9 mouse cellular contexts compared by ENCODE assay signal in the genomic region with DNA sequence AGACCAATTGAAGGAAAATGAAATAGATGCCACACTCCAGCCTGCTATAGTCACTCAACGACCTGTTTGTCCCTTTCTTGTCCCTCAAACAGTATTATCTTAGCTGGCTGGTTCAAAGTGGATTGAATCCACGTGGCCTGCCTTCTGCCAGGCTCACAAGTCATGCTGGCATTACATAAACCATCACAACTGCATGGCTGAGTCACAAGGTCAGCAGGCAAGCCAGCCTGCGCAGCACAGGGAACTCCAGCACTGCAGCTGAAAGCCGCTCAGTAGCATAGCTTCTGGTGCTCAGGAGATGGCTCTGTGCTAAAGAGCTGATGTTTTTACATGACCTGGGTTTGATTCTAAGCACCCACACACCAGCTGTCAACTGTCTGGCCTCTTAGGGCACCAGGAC.
DNase-seq lines count a peak whose midpoint lies in the region; ATAC-seq lines count a peak whose summit lies in the region.
"Had no signal": no experiment of that assay in that cellular context is flagged by ENCODE, and none has a peak within 500 bp of the region (broad histone marks: within the 10 kb centered on the region; RNA-seq: fewer than 3 reads in every experiment).

No protein-coding gene starts in this region.

- ATAC-seq in kidney, embryonic 14.5 days (ENCODE audit: low FRiP score, low TSS enrichment) = no peak
- no peak for ATAC-seq in hindbrain, embryonic 12.5 days (ENCODE audit: low FRiP score)

- H3K27me3 ChIP-seq in kidney, embryonic 14.5 days (ENCODE audit: control insufficient read depth, insufficient read depth, low read length) = no peaks in the 10 kb centered on the region
- H3K27me3 ChIP-seq in hindbrain, embryonic 12.5 days = no peaks in the 10 kb centered on the region

- no peak overlapping the region for H3K4me2 ChIP-seq in kidney, embryonic 14.5 days (replicated peaks; ENCODE audit: low read depth, low read length)
- no peak overlapping the region for H3K4me2 ChIP-seq in hindbrain, embryonic 12.5 days (replicated peaks)

- 33% methylated on average over 4 of the region's 4 CpGs for WGBS in kidney, embryonic 14.5 days
- whole genome bisulfite sequencing in hindbrain, embryonic 12.5 days = 57% methylated on average over 4 of the region's 4 CpGs

- no peak overlapping the region for H3K9ac ChIP-seq in kidney, embryonic 14.5 days (ENCODE audit: low read depth, low read length)
- H3K9ac ChIP-seq in hindbrain, embryonic 12.5 days = no peak overlapping the region

- no peaks in the 10 kb centered on the region for H3K9me3 ChIP-seq in kidney, embryonic 14.5 days (ENCODE audit: control insufficient read depth, low read length)
- no peaks in the 10 kb centered on the region for H3K9me3 ChIP-seq in hindbrain, embryonic 12.5 days (replicated peaks)
- H3K9me3 ChIP-seq: G1E had no signal

- no peak overlapping the region for H3K27ac ChIP-seq in kidney, embryonic 14.5 days (ENCODE audit: low read depth, low read length)
- H3K27ac ChIP-seq in hindbrain, embryonic 12.5 days = no peak overlapping the region

- no peak overlapping the region for H3K4me3 ChIP-seq in kidney, embryonic 14.5 days (ENCODE audit: low read length)
- H3K4me3 ChIP-seq in hindbrain, embryonic 12.5 days = no peak overlapping the region

- no peaks in the 10 kb centered on the region for H3K36me3 ChIP-seq in kidney, embryonic 14.5 days (ENCODE audit: control insufficient read depth, insufficient read depth, low read length)
- no peaks in the 10 kb centered on the region for H3K36me3 ChIP-seq in hindbrain, embryonic 12.5 days
- H3K36me3 ChIP-seq: G1E had no signal

- H3K4me1 ChIP-seq in kidney, embryonic 14.5 days (ENCODE audit: control insufficient read depth, insufficient read depth, low read length) = no peaks in the 10 kb centered on the region
- no peaks in the 10 kb centered on the region for H3K4me1 ChIP-seq in hindbrain, embryonic 12.5 days

- DNase-seq in kidney, adult 18-20 months = peak; percentile 83
- DNase-seq in NIH3T3 (ENCODE audit: low read depth) = peak; percentile 64
- DNase-seq in cerebellum, postnatal 10 days = peak; percentile 34 to 42
- DNase-seq in kidney, adult 8-10 months = peak; percentile 91 to 94
- DNase-seq in urinary bladder, postnatal 10 days (ENCODE audit: low spot score) = no peak
- DNase-seq in right cerebral cortex, postnatal 25 days = no peak

Comparison
In these comparisons a context has a peak if more than half of its experiments do, and no peak if none do; other contexts are left out.
1. DNase-seq: peak in kidney, adult 18-20 months (single experiment), NIH3T3 (single experiment), cerebellum, postnatal 10 days (2 of 2) and kidney, adult 8-10 months (2 of 2); none in urinary bladder, postnatal 10 days (single experiment) and right cerebral cortex, postnatal 25 days (single experiment).